Mouse (Mus musculus): Measurements from ENCODE around the gene Rnf44.

DNA sequence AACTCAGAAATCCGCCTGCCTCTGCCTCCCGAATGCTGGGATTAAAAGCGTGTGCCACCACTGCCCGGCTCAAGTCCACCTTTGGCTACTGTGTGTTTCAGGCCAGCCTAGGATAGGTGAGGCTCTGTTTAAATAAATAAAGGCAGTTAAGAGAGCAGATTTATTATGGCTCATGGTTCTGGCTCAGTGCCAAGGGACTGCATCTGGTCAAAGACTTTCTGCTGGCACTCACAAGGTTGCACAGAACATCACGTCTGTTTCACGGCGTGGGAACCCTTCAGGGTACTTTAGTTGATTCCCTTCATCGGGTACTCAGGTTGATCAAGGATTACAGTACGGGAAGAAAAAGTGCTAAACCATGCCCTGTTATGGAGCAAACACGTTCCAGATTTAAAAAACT lies 21.3 kb upstream of the Rnf44 start:
- TF ChIP-seq CTCF (IDR thresholded peaks at IDR 0.05; ENCODE audit: borderline replicate concordance, extremely low read depth, insufficient read depth, insufficient read length): no peak
- no peak for TF ChIP-seq POLR2A (IDR thresholded peaks at IDR 0.05; ENCODE audit: borderline replicate concordance, extremely low read depth, insufficient read depth, insufficient read length, poor library complexity, severe bottlenecking)

All from brain, embryonic 14.5 days (tissue).